Comparison of ENCODE assay signal across 11 mouse cellular contexts in genomic region chr5:34198615-34199014, GRCm38 (mm10). TPM values are rescaled to one million over a fixed set of nuclear protein-coding genes. Genes with fewer than 3 reads are reported as not detected.
"Had no signal": no experiment of that assay in that cellular context is flagged by ENCODE, and none has a peak within 500 bp of the region (broad histone marks: within the 10 kb centered on the region; RNA-seq: fewer than 3 reads in every experiment).

No protein-coding gene starts in this region.

- DNase-seq: kidney, adult 11 months; kidney, adult 9 months; kidney, postnatal 10 days; kidney, postnatal 4 days; liver, embryonic 13.5 days; liver, postnatal 0 days; midbrain, embryonic 14.5 days had no signal

- H3K36me3 ChIP-seq: limb, embryonic 15.5 days; liver, embryonic 13.5 days had no signal

- H3K27me3 ChIP-seq: limb, embryonic 15.5 days; liver, embryonic 13.5 days had no signal

- H3K4me1 ChIP-seq: limb, embryonic 15.5 days had no signal

- H3K4me3 ChIP-seq: layer of hippocampus, adult 2 months; limb, embryonic 15.5 days; liver, embryonic 13.5 days had no signal

- ATAC-seq: liver, postnatal 0 days had no signal

- H3K27ac ChIP-seq: layer of hippocampus, adult 2 months; limb, embryonic 15.5 days; liver, embryonic 13.5 days; stomach, postnatal 0 days had no signal

RNA-seq across cellular contexts. Expression of gene Poln, which starts 29.4 kb away (rescaled TPM):
- total RNA-seq: monocyte, adult 5-6 weeks had no signal
